Mouse (Mus musculus) hindbrain, embryonic 15.5 days (tissue): ENCODE measurements at regions not wholly inside any gene's neighbourhood (a gene's known extent, or its start where the extent isn't known, plus 50 kb on each side); places are given as distances from the start of the nearest gene placed in this dataset.

Source experiments
- ATAC-seq: fragments of 200-750 bp; cut with Nextera tagmentation; 2 replicates; pipeline ENCODE4 v1.8.0; 2017; ENCODE audit warnings: low read depth, moderate number of reproducible peaks, moderate TSS enrichment; ENCODE audit not compliant: low FRiP score
- H3K27ac ChIP-seq: fragments of 300-500 bp; sonication (generic); replicated peaks from 2 replicates; pipeline ENCODE4 v1.5.1; 2015; ENCODE audit warnings: mild to moderate bottlenecking, inconsistent platforms
- H3K27me3 ChIP-seq: fragments of 300-500 bp; sonication (generic); 2 replicates; pipeline ENCODE4 v1.6.1; 2015; ENCODE audit warnings: control low read depth, inconsistent platforms
- H3K36me3 ChIP-seq: fragments of 300-500 bp; sonication (generic); 2 replicates; pipeline ENCODE4 v1.6.1; 2015; ENCODE audit warnings: control low read depth, inconsistent platforms
- H3K4me1 ChIP-seq: fragments of 300-500 bp; sonication (generic); replicated peaks from 2 replicates; pipeline ENCODE4 v1.6.1; 2015; ENCODE audit warnings: control low read depth, inconsistent platforms
- H3K4me2 ChIP-seq: fragments of 300-500 bp; sonication (generic); 2 replicates; pipeline ENCODE4 v1.6.1; 2015; ENCODE audit warnings: moderate library complexity, mild to moderate bottlenecking, inconsistent platforms
- H3K4me3 ChIP-seq: fragments of 300-500 bp; sonication (generic); 2 replicates; pipeline ENCODE4 v1.5.1; 2015; ENCODE audit warnings: mild to moderate bottlenecking, inconsistent platforms
- H3K9ac ChIP-seq: fragments of 300-500 bp; sonication (generic); 2 replicates; pipeline ENCODE4 v1.6.1; 2015; ENCODE audit warnings: inconsistent platforms
- H3K9me3 ChIP-seq: fragments of 300-500 bp; sonication (generic); 2 replicates; pipeline ENCODE4 v1.6.1; 2016; ENCODE audit warnings: control low read depth, inconsistent platforms
- WGBS: fragments of 180-500 bp; shearing (Covaris S2); methylation state at CpG from one replicate; pipeline ENCODE4 v1.1.7; 2015; 5-methylcytosine and 5-hydroxymethylcytosine counted together

DNA sequence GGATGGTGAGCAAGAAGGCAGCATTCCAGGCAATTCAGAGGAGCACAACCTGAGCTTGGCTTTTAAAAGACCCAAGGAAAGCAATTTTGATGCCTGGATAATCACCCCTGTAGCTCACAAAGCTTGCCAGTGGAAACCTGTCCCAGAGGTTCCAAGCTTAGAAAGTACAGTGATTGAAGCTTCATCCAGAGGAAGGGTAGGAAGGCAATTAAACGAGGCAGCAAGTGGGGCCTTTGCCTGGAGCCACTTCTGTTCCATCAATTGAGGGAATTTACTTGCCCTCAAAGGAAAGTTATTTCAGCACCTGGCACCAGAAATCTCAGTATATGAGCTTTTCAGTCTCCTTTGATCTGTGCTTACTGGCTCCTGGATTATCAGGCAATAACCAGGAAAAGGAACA is 171.9 kb upstream of the Cd180 start:
- no peak overlapping the region for H3K4me3 ChIP-seq
- H3K9ac ChIP-seq: no peak overlapping the region
- no peaks in the 10 kb centered on the region for H3K4me1 ChIP-seq
- no peaks in the 10 kb centered on the region for H3K36me3 ChIP-seq
- no peaks in the 10 kb centered on the region for H3K9me3 ChIP-seq
- H3K27ac ChIP-seq: no peak overlapping the region
- 53% methylated on average over 1 of the region's 1 CpGs for WGBS
- ATAC-seq: no peak
- no peaks in the 10 kb centered on the region for H3K27me3 ChIP-seq
- H3K4me2 ChIP-seq: no peak overlapping the region

DNA sequence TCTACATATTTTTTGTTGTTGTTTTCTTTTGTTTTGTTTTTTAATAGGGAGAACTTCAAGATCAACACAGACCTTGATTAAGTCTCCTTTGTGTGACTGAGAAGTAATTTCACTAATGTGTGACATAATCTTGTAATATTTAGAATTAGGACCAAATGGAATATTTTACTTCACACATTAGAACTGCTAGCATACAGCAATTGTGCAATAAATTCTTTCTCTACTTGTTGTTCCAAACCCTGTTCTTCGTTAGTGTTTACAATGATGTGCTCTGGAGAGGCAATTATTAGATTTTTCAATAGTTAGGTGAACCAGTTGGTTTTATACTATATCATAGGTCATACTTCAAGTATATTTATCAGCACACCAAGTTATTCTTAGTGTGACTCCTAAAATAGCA is 171.3 kb upstream of the Cd180 start:
- H3K27ac ChIP-seq: no peak overlapping the region
- no peaks in the 10 kb centered on the region for H3K36me3 ChIP-seq
- H3K4me1 ChIP-seq: no peaks in the 10 kb centered on the region
- no peak for ATAC-seq
- H3K4me3 ChIP-seq: no peak overlapping the region
- H3K4me2 ChIP-seq: no peak overlapping the region
- 90% methylated on average over 1 of the region's 1 CpGs for whole genome bisulfite sequencing
- no peaks in the 10 kb centered on the region for H3K9me3 ChIP-seq
- H3K9ac ChIP-seq: no peak overlapping the region
- H3K27me3 ChIP-seq: no peaks in the 10 kb centered on the region

DNA sequence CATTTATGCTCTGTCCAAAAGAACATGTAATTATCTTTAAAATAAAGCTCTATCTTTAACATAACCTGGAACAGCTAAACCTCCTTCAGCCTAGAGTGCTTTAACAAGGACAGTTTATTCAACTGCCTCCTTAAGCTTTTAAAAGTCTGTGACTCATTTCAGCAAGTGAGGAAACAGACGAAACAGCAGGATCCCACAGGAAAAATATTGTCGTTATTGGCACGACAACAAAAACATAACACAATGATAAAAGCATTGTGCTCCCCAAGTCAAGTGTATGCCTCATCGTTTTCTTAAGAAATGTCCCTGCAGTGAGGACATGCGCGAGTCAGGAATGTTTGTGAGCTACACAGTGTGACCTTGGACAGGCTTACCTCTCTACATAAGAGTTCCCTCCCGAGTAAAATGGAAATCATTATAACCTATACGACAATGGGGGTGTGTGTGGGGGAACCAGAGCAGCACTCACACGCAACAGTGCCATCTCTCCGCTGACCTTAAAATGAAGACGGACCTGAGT is 166.7 kb upstream of the Cd180 start:
- WGBS: 68% methylated on average over 11 of the region's 11 CpGs
- H3K9me3 ChIP-seq: no peaks in the 10 kb centered on the region
- no peak overlapping the region for H3K4me3 ChIP-seq
- 0 out of 2 replicates have a peak, but pooled peaks have one; percentile 34 for ATAC-seq
- H3K4me2 ChIP-seq: no peak overlapping the region
- no peak overlapping the region for H3K27ac ChIP-seq
- no peak overlapping the region for H3K9ac ChIP-seq
- H3K27me3 ChIP-seq: no peaks in the 10 kb centered on the region
- H3K36me3 ChIP-seq: no peaks in the 10 kb centered on the region
- no peaks in the 10 kb centered on the region for H3K4me1 ChIP-seq

DNA sequence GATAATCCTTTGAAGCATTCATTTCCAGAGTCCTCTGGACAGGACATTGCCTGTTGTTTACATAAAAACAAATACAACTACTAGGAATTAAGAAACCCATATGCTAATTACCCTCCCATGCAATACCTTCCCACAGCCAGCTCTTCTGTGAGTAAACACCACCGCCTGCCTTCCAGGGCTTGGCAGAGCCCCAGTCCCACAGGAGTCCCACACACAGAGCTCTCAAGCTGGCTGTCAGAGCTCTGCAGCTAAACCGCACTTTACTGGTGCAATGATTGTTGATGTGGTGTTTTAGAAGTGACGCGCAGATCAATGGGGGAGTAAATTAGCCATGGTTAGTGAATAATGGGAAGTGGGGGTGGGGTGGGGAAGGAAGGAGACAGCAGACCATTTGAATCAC is 159.6 kb upstream of the Cd180 start:
- Histone ChIP-seq H3K4me1 (peaks cover 21% of the 10 kb centered on the region), H3K36me3 (no peaks in the 10 kb centered on the region), H3K4me3 (no peak overlapping the region), H3K9ac (no peak overlapping the region), H3K27me3 (no peaks in the 10 kb centered on the region), H3K4me2 (no peak overlapping the region), H3K9me3 (no peaks in the 10 kb centered on the region), H3K27ac (no peak overlapping the region)
- 13% methylated on average over 4 of the region's 4 CpGs for WGBS
- peak; percentile 65; the same call in 1 of the 2 replicates for ATAC-seq

DNA sequence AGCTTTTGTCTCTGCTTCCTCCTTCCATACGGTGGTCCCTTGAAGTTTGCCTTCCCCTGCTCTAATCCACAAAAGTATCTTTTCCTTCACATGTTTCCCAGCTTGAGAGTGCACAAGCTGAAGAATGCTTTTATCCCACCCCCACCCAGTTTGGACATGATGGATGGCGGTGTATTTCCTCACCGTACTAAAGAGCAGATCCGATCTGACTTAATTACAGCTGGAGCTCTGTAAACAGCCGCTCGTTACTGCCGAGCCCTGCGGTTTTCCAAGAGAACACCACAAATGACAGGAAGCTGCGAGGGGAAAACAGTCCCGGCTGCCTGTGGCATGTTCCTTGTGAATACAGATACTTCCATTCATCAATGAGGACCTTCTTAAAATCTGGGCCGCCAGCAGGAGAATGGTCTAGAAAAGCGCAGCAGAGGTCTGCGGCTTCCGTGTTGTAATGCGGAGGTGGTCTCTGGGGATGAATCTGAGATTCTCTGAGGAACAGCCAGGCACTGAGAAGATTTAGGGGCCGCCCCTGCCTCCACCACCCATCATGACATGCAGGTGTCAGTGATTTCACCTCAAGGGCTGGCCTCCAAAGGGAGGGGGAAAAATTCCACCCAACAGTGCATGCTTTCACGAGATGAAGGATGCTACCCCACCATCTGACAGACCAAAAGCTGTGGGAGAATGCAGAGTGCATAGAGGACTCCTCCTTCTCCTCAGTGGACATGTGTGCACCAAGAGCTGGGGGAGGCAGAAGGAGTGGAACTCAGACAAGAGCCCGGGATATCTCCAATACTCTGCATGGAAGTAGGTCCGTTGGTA is 155.7 kb upstream of the Cd180 start:
- no peaks in the 10 kb centered on the region for H3K9me3 ChIP-seq
- H3K36me3 ChIP-seq: no peaks in the 10 kb centered on the region
- peak; percentile 27; the same call in 1 of the 2 replicates for ATAC-seq
- peak overlapping the region; percentile 13; the same call in 1 of the 2 replicates for H3K9ac ChIP-seq
- peak overlapping the region; percentile 22 for H3K4me3 ChIP-seq
- no peak overlapping the region for H3K27ac ChIP-seq
- 0 out of 2 replicates have a peak, but pooled peaks cover 2% of the 10 kb centered on the region for H3K27me3 ChIP-seq
- 34% methylated on average over 19 of the region's 19 CpGs for WGBS
- peak overlapping the region; percentile 49 for H3K4me2 ChIP-seq
- peaks cover 21% of the 10 kb centered on the region for H3K4me1 ChIP-seq

DNA sequence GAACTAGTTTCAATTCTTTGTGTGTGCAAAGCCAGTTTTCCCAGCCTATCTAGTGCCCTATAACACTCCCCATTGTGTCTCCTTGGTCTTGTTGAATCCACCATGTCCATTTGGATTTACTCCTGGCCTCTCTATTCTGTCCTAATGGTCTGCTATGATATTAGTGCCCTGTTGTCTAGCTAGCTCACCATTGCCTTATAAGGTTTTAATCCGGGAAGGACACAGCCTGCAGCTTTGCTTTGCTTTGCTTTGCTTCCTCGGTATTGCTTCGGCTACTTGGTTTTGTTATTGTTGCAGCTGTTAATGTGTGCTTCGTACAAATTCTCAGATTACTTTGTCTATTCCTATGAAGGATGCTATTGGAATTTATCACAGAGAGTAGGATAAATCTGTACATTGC is 152.9 kb upstream of the Cd180 start:
- Histone ChIP-seq H3K4me1 (peaks cover 18% of the 10 kb centered on the region), H3K27ac (no peak overlapping the region), H3K9me3 (no peaks in the 10 kb centered on the region), H3K4me3 (no peak overlapping the region), H3K9ac (no peak overlapping the region), H3K4me2 (no peak overlapping the region), H3K27me3 (0 out of 2 replicates have a peak, but pooled peaks cover 2% of the 10 kb centered on the region), H3K36me3 (no peaks in the 10 kb centered on the region)
- ATAC-seq: no peak
- 84% methylated on average over 4 of the region's 4 CpGs for WGBS

DNA sequence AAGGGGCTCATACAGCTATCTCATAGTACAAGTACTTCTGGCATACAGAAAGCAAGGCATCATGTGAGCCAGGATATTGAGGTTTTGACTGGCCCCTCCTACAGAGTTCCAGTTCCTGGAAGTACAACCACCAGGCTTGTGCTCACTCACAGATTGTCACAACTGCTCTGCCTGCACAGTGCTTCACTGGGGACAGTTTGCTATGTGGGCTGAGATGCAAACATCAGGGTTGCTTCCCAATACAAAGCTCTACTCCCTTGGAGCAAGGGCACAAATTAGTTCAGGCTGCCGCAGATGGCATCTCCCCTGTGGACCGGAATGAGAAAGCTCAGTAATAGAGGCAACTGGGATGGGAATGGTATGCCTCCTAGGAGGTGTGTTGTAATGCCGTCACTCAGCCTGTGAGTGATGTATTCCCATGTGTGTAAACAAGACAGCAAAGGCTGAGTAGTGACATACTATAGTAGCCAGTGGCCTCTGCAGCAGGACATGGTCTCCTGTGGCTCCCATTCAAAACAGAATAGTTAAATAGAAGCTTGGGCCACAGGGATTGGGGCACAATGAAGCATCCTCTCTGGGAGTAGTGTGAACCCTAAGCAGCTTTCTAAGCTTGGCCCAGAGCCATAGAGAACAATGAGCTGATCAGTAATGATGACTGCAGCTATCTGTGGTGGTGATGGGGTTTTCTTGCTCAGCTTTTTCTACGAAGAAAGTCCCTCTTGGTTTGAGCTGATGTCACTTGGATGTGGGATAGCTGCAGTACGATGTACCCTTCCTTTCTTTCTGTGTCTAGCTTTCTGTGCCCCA is 148.8 kb upstream of the Cd180 start:
- H3K4me2 ChIP-seq: no peak overlapping the region
- H3K9ac ChIP-seq: no peak overlapping the region
- ATAC-seq: peak; percentile 72; the same call in 1 of the 2 replicates
- H3K4me3 ChIP-seq: no peak overlapping the region
- no peak overlapping the region for H3K27ac ChIP-seq
- H3K4me1 ChIP-seq: peaks cover 12% of the 10 kb centered on the region
- H3K36me3 ChIP-seq: no peaks in the 10 kb centered on the region
- 0 out of 2 replicates have a peak, but pooled peaks cover 2% of the 10 kb centered on the region for H3K27me3 ChIP-seq
- 25% methylated on average over 5 of the region's 5 CpGs for WGBS
- no peaks in the 10 kb centered on the region for H3K9me3 ChIP-seq

DNA sequence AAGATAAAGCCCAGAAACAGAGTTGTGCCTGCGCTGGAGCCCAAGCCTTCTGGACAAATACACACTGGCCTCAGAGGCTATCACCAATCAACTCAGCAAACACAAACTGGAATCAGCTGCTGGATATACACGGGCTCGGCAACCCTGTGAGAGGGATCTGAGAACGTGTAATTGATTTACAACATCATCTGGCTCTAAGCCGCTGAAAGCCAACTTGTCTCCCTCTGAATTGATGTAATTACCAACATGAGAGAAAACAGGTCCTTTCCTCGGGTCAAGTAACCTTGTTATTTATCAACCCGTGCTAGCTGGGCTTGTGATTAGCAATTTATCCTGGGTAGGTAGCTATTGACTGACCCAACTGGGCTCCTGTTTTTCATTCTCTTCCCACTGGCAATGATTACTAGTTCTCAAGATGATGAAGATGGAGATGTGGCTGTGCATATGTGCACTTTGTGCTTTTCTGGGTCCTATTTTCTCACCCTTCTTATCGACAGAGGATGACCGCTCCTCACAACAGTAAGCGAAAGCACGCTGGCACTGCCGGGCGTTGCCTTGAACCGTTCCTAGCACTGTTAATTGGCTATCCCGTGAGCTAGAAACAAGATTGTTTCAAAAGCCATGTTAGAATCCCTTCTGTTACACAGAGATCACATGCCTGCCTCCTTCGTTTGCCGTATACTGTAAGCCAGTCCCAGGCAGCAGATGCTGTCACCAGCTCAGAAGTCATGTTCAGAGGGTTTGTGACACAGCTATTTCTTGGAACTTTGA is 147.3 kb upstream of the Cd180 start:
- Histone ChIP-seq H3K4me1 (peaks cover 12% of the 10 kb centered on the region), H3K9ac (no peak overlapping the region), H3K4me2 (0 out of 2 replicates have a peak overlapping the region, but pooled peaks have one; percentile 2), H3K27me3 (no peaks in the 10 kb centered on the region), H3K9me3 (no peaks in the 10 kb centered on the region), H3K27ac (no peak overlapping the region), H3K36me3 (no peaks in the 10 kb centered on the region), H3K4me3 (no peak overlapping the region)
- no peak for ATAC-seq
- 56% methylated on average over 17 of the region's 17 CpGs for WGBS

DNA sequence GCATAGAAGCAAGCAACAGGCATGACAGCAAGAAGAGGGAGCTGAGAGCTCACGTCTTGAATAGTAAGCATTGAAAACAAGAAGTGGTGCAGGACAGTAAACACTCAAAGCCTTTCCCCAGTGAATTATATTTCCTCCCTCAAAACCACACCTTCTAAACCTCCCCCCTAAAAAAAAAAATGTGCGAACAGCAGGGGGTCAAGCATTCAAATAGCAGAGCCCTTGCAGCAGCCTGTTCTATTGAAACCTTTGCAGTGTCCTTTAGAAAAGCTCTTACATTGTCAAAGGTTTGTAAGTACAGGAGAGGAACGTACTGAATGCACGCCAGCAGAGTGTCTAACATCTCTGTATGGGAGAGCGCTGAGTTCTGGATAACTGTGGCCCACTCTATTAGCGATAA is 145.1 kb upstream of the Cd180 start:
- Histone ChIP-seq H3K4me1 (peaks cover 12% of the 10 kb centered on the region), H3K27ac (no peak overlapping the region), H3K36me3 (no peaks in the 10 kb centered on the region), H3K9me3 (no peaks in the 10 kb centered on the region), H3K4me2 (no peak overlapping the region), H3K4me3 (no peak overlapping the region), H3K27me3 (no peaks in the 10 kb centered on the region), H3K9ac (no peak overlapping the region)
- ATAC-seq: no peak
- 38% methylated on average over 6 of the region's 6 CpGs for WGBS

DNA sequence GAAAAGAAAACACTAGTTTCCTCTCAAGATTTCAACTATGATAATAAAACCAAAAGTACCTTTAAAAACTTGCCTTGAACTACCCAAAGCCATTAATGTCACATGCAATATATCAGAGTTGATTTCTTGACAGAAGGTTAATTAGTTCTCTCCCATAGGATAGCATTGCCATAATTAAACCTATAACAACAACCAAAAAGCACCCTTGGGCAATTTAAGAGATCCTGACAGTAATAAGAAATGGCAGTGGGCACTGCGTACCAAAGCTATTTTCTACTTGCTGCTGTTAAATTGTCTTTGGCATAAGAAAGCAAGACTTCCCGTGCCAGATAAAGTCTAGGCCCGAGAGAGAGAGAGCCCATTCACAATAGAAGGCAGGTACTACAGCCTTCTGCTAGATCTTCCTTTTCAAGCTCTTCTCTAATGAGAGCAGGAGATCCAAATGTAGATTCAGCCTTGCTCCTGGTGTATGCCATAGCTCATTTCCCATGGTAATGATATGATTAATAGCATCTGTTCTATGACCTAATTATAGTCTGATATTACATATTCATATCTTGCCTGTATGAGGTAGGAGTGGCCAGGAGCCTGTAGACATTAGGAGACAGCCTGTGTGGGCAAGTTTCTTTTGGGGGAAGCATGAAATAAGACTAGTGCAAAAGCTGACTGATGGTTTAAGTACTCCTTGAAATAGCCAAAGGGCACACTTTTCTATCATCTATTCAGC is 126.3 kb upstream of the Cd180 start:
- no peaks in the 10 kb centered on the region for H3K9me3 ChIP-seq
- peak; percentile 71; the same call in 1 of the 2 replicates for ATAC-seq
- 53% methylated on average over 3 of the region's 3 CpGs for WGBS
- H3K27me3 ChIP-seq: no peaks in the 10 kb centered on the region
- no peaks in the 10 kb centered on the region for H3K36me3 ChIP-seq
- H3K27ac ChIP-seq: no peak overlapping the region
- H3K4me2 ChIP-seq: no peak overlapping the region
- H3K4me1 ChIP-seq: 0 out of 2 replicates have a peak, but pooled peaks cover 3% of the 10 kb centered on the region
- no peak overlapping the region for H3K4me3 ChIP-seq
- no peak overlapping the region for H3K9ac ChIP-seq

DNA sequence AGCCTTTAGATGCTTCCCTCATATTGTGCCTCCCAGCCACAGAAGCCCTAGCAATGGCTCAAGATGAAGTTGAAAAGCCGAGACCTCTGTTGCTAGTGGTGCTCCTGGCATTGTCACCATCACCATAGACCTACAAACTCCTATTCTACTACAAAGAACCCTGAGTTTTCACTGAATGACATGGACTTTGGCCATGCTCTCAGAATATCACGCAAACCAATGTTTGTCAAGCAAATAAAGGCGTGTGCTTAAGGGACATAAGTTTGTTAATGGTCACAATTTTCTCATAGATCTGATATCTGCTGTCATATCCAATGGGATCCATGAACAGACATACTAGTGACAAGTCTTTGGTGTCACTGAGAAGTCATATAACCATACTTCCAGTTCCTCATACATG is 123.8 kb upstream of the Cd180 start:
- Histone ChIP-seq H3K27me3 (no peaks in the 10 kb centered on the region), H3K4me2 (no peak overlapping the region), H3K4me1 (peaks cover 8% of the 10 kb centered on the region; the same call in 1 of the 2 replicates), H3K36me3 (no peaks in the 10 kb centered on the region), H3K9me3 (no peaks in the 10 kb centered on the region), H3K27ac (no peak overlapping the region), H3K9ac (no peak overlapping the region), H3K4me3 (no peak overlapping the region)
- ATAC-seq: no peak
- WGBS: 91% methylated on average over 3 of the region's 3 CpGs
